Mouse (Mus musculus) kidney, postnatal 25 days (tissue): Measurements from ENCODE around the gene Lmf1.
A peak's percentile ranks its signal among the peaks of the same experiment; 100 is the strongest.

Source experiments
- DNase-seq, 2 experiments: peaks; one replicate each; pipeline ENCODE4 v3.0.0; 2021; ENCODE audit warnings: mixed read lengths in 2 of 2

Lmf1 gene

GRCm38 (mm10) chr17:25568880-25569279 is 10.0 kb upstream of the Lmf1 start:
- DNase-seq: no peak

GRCm38 (mm10) chr17:25569833-25570647 is 8.8 kb upstream of the Lmf1 start:
- no peak for DNase-seq

- DNase-seq: peak; percentile 84 to 91
Observed at GRCm38 (mm10) chr17:25570648-25571452, 8.0 kb upstream of the Lmf1 start, which contains the start of gene Sox8. Gene Sox8 (minus strand): TSS chr17:25570686.

- DNase-seq: no peak
Observed at GRCm38 (mm10) chr17:25571453-25571820, 7.4 kb upstream of the Lmf1 start.

GRCm38 (mm10) chr17:25575208-25575971 is 3.5 kb upstream of the Lmf1 start:
- no peak for DNase-seq

GRCm38 (mm10) chr17:25576034-25576433 is 2.9 kb upstream of the Lmf1 start:
- DNase-seq: no peak

GRCm38 (mm10) chr17:25577263-25577662 is 1.6 kb upstream of the Lmf1 start:
- no peak for DNase-seq

- DNase-seq: no peak
Observed at GRCm38 (mm10) chr17:25577702-25578101, 1.2 kb upstream of the Lmf1 start.

GRCm38 (mm10) chr17:25579332-25580047 is 605 bp downstream of the Lmf1 start:
- peak; percentile 40 to 75 for DNase-seq

- no peak for DNase-seq
Observed at GRCm38 (mm10) chr17:25582076-25582475, 3.2 kb downstream of the Lmf1 start.

GRCm38 (mm10) chr17:25583099-25583498 is 4.2 kb downstream of the Lmf1 start:
- no peak for DNase-seq

GRCm38 (mm10) chr17:25583858-25584257 is 5.0 kb downstream of the Lmf1 start:
- DNase-seq: no peak

- peak in 1 of 2 experiments; percentile 45 for DNase-seq
Observed at GRCm38 (mm10) chr17:25584646-25585045, 5.8 kb downstream of the Lmf1 start.

GRCm38 (mm10) chr17:25590068-25590467 is 11.2 kb downstream of the Lmf1 start:
- DNase-seq: no peak

GRCm38 (mm10) chr17:25590985-25591384 is 12.1 kb downstream of the Lmf1 start:
- DNase-seq: no peak

GRCm38 (mm10) chr17:25592336-25592735 is 13.5 kb downstream of the Lmf1 start:
- no peak for DNase-seq

GRCm38 (mm10) chr17:25593411-25594261 is 14.8 kb downstream of the Lmf1 start:
- DNase-seq: no peak

- DNase-seq: no peak
Observed at GRCm38 (mm10) chr17:25595495-25595894, 16.6 kb downstream of the Lmf1 start.

GRCm38 (mm10) chr17:25597537-25597936 is 18.7 kb downstream of the Lmf1 start:
- no peak for DNase-seq

GRCm38 (mm10) chr17:25602366-25602765 is 23.5 kb downstream of the Lmf1 start:
- DNase-seq: no peak

GRCm38 (mm10) chr17:25604234-25604633 is 25.3 kb downstream of the Lmf1 start:
- peak in 1 of 2 experiments; percentile 6 for DNase-seq
